Mouse (Mus musculus): ENCODE data around the gene Lalba.

Gene Lalba

DNA sequence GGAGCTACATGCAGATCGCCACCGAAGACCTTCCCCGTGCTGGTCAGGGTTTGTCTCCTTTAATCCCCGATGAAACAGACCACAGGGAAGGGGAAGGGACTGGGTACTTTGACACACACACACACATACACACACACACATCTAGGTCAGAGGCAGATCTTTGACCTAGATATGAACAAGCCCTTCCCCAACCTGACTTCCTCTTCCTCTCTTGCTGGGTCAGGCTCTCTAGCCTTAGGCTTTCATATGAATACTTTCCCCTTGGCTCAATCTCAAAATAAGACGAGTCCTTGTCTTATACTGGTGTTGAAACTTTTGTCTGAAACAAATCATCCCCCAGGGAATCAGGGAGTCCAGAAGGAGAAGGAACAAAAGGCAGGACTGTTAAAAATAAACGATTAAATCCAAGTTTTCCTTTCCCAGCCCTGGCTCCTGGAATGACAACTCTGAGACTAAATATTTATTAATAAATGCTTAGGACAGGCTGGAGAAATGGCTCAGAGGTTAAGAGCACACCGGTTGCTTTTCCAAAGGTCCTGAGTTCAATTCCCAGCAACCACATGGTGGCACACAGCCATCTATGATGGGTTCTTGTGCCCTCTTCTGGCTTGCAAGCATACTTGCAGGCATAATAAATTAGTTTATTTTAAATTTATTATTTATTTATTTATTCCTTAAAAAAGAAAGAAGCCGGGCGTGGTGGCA lies 23.9 kb upstream of the Lalba start:
- Histone ChIP-seq H3K27me3 (ENCODE audit: insufficient read depth, low read length) (0 out of 2 replicates have a peak, but pooled peaks cover 9% of the 10 kb centered on the region), H3K4me1 (replicated peaks; ENCODE audit: low read depth, low read length) (peaks cover 23% of the 10 kb centered on the region), H3K9me3 (ENCODE audit: low read length) (no peaks in the 10 kb centered on the region), H3K36me3 (ENCODE audit: insufficient read depth, low read length) (no peaks in the 10 kb centered on the region), H3K4me3 (replicated peaks; ENCODE audit: low read length) (no peak overlapping the region)
- 0 out of 2 replicates have a peak, but pooled peaks have one; percentile 6 for TF ChIP-seq CTCF (conservative IDR thresholded peaks at IDR 0.05; ENCODE audit: low read length)
- no peak for TF ChIP-seq POU5F1 (IDR thresholded peaks at IDR 0.05; ENCODE audit: borderline replicate concordance, low read length)

DNA sequence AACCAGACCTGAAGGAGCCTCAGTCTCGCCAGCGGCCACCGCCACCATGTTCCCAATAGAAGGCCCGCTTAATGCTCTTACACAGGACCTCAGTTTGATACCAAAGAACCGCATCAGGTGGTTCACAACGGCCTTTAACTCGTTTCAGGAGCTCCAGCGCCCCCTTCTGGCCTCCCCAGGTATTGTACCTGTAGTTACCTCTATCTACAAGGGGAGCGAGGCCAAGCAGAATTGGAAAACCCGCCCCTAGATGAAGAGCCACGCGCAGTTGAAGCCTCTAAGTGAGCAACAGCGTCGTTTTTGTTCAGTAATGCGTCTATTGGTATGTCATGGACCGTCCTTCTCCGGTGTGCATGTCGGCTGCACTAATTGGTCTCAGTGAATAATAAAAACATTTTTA lies 22.0 kb upstream of the Lalba start:
- Histone ChIP-seq H3K27me3 (ENCODE audit: insufficient read depth, low read length) (peaks cover 18% of the 10 kb centered on the region), H3K4me1 (replicated peaks; ENCODE audit: low read depth, low read length) (peaks cover 14% of the 10 kb centered on the region), H3K36me3 (ENCODE audit: insufficient read depth, low read length) (no peaks in the 10 kb centered on the region), H3K9me3 (ENCODE audit: low read length) (no peaks in the 10 kb centered on the region), H3K4me3 (replicated peaks; ENCODE audit: low read length) (no peak overlapping the region)
- peak; percentile 91 for TF ChIP-seq CTCF (conservative IDR thresholded peaks at IDR 0.05; ENCODE audit: low read length)
- no peak for TF ChIP-seq POU5F1 (IDR thresholded peaks at IDR 0.05; ENCODE audit: borderline replicate concordance, low read length)

DNA sequence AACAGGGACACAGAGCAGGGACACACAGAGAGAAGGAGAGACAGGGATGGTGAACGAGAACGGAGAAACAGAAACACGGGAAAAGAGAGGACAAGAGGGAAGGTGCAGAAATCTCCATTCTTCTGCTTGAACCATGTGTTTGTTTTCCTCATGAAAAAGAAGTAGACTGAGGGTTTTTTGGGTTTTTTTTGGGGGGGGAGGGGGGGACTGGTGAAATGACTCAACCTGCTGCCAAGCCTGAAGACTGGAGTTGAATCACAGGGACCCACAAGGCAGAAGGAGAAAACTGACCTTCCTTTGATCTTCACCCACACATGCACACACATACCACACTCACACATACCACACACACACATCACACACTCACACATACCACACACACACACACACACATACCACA lies 20.8 kb upstream of the Lalba start:
- peaks cover 22% of the 10 kb centered on the region for H3K27me3 ChIP-seq (ENCODE audit: insufficient read depth, low read length)
- TF ChIP-seq POU5F1 (IDR thresholded peaks at IDR 0.05; ENCODE audit: borderline replicate concordance, low read length): no peak
- TF ChIP-seq CTCF (conservative IDR thresholded peaks at IDR 0.05; ENCODE audit: low read length): no peak
- TF ChIP-seq NANOG (IDR thresholded peaks at IDR 0.05; ENCODE audit: borderline replicate concordance, low read length): no peak

DNA sequence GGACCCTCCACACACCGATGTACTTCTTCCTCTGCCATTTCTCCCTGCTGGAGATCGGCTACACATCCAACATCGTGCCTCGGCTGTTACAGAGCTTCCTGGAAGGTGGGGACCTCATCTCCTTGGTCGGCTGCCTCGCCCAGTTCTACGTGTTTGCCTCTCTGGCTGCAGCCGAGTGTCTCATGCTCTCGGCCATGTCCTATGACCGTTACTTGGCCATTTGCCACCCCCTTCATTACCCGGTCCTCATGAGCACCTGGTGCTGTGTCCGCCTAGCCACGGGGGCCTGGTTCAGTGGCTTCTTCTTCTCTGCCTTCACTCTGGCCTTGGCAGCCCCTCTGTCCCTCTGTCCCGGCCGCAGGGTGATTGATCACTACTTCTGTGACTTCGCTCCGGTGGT lies 15.1 kb upstream of the Lalba start:
- TF ChIP-seq NANOG (IDR thresholded peaks at IDR 0.05; ENCODE audit: borderline replicate concordance, low read length) (no peak), CTCF (conservative IDR thresholded peaks at IDR 0.05; ENCODE audit: low read length) (no peak), POU5F1 (IDR thresholded peaks at IDR 0.05; ENCODE audit: borderline replicate concordance, low read length) (no peak)
- Histone ChIP-seq H3K4me3 (replicated peaks; ENCODE audit: low read length) (peak overlapping the region; percentile 64), H3K36me3 (ENCODE audit: insufficient read depth, low read length) (no peaks in the 10 kb centered on the region), H3K9me3 (ENCODE audit: low read length) (no peaks in the 10 kb centered on the region), H3K27me3 (ENCODE audit: insufficient read depth, low read length) (peaks cover 31% of the 10 kb centered on the region), H3K4me1 (replicated peaks; ENCODE audit: low read depth, low read length) (peaks cover 12% of the 10 kb centered on the region)

More for the DNA sequence above, 20.8 kb upstream of the Lalba start:
- Histone ChIP-seq H3K36me3 (ENCODE audit: insufficient read depth, low read length) (no peaks in the 10 kb centered on the region), H3K4me3 (replicated peaks; ENCODE audit: low read length) (no peak overlapping the region), H3K9me3 (ENCODE audit: low read length) (no peaks in the 10 kb centered on the region), H3K4me1 (replicated peaks; ENCODE audit: low read depth, low read length) (peaks cover 15% of the 10 kb centered on the region)

DNA sequence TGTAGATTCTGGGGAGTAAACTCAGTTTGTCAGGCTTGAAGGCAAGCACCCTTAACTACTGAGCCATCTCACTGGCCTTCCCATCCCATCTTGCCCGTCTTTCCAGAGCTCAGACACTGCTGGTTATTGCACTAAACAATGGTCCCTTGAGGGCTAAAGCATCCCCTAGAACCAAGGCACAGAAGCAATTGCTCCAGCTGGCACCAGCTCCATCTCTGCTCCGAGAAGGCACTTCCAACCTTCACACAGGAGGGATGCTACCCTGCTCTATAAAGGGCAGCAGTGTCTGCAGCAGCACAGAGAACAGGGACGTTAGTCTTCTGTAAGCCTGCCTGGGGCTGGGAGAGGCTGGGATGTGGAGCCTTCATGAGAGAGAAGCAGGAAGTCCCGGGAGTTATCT lies 9.6 kb upstream of the Lalba start, which contains the start of gene Olfr279:
TSS of gene Olfr279 (plus strand) at position 301 of the 400 bp plus-strand sequence.
- Histone ChIP-seq H3K36me3 (ENCODE audit: insufficient read depth, low read length) (no peaks in the 10 kb centered on the region), H3K27me3 (ENCODE audit: insufficient read depth, low read length) (peaks cover 3% of the 10 kb centered on the region; the same call in 1 of the 2 replicates), H3K4me1 (replicated peaks; ENCODE audit: low read depth, low read length) (no peaks in the 10 kb centered on the region), H3K4me3 (replicated peaks; ENCODE audit: low read length) (no peak within 1 kb of the TSS), H3K9me3 (ENCODE audit: low read length) (peaks cover 15% of the 10 kb centered on the region)
- TF ChIP-seq NANOG (IDR thresholded peaks at IDR 0.05; ENCODE audit: borderline replicate concordance, low read length) (no peak), POU5F1 (IDR thresholded peaks at IDR 0.05; ENCODE audit: borderline replicate concordance, low read length) (no peak), CTCF (conservative IDR thresholded peaks at IDR 0.05; ENCODE audit: low read length) (no peak)

DNA sequence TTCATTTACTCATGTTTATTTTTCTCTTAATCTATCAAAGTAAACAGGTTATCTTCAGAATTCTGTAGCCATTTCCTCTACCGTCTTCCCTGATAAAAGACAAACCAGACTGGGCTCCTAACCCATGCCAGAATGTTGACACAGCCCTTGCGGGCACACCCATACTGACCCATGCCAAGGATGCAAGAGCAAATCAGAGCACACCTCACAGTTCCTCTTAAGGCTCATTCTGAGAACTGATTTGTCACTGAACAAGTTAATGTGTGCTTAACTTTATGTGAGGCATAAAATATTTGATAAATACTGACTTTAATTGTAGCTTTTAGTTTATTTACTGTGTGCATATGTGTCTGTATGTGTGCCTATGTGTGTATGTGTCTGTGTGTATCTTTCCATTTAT lies 8.8 kb upstream of the Lalba start:
- no peaks in the 10 kb centered on the region for H3K4me1 ChIP-seq (replicated peaks; ENCODE audit: low read depth, low read length)
- H3K36me3 ChIP-seq (ENCODE audit: insufficient read depth, low read length): no peaks in the 10 kb centered on the region
- no peak overlapping the region for H3K4me3 ChIP-seq (replicated peaks; ENCODE audit: low read length)
- peaks cover 2% of the 10 kb centered on the region; the same call in 1 of the 2 replicates for H3K27me3 ChIP-seq (ENCODE audit: insufficient read depth, low read length)
- TF ChIP-seq CTCF (conservative IDR thresholded peaks at IDR 0.05; ENCODE audit: low read length): no peak
- no peak for TF ChIP-seq NANOG (IDR thresholded peaks at IDR 0.05; ENCODE audit: borderline replicate concordance, low read length)
- H3K9me3 ChIP-seq (ENCODE audit: low read length): peaks cover 21% of the 10 kb centered on the region

DNA sequence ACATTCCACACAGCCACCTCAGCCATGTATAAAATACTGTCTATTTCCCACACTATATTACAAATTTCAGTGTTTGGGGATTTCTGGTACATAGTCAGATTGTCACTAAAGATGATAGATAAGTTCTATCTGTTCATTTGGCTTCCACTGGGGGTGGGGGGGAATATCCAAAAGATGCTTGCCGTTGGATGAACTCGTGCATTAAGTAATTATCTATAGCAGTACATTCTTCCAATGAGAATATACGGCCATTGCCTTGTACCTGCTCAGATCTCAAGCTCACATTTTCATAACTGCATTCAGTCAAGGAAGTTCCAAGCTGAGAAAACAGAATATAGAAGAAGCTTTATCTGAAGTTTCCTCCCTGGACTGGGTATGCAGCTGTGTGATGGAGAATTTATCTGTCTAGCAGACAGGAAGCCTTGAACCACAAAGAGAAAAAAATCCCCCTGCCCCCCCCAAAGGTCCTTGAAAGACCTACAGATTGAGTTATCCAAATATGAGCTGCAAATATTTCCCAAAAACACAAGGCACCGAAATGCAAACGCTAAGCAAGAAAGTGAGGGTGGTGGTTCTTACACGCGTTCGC lies 4.0 kb upstream of the Lalba start:
- Histone ChIP-seq H3K27me3 (ENCODE audit: insufficient read depth, low read length) (no peaks in the 10 kb centered on the region), H3K36me3 (ENCODE audit: insufficient read depth, low read length) (no peaks in the 10 kb centered on the region), H3K4me1 (replicated peaks; ENCODE audit: low read depth, low read length) (no peaks in the 10 kb centered on the region), H3K4me3 (replicated peaks; ENCODE audit: low read length) (no peak overlapping the region), H3K9me3 (ENCODE audit: low read length) (peaks cover 21% of the 10 kb centered on the region)
- no peak for TF ChIP-seq CTCF (conservative IDR thresholded peaks at IDR 0.05; ENCODE audit: low read length)
- no peak for TF ChIP-seq POU5F1 (IDR thresholded peaks at IDR 0.05; ENCODE audit: borderline replicate concordance, low read length)
- no peak for TF ChIP-seq NANOG (IDR thresholded peaks at IDR 0.05; ENCODE audit: borderline replicate concordance, low read length)

DNA sequence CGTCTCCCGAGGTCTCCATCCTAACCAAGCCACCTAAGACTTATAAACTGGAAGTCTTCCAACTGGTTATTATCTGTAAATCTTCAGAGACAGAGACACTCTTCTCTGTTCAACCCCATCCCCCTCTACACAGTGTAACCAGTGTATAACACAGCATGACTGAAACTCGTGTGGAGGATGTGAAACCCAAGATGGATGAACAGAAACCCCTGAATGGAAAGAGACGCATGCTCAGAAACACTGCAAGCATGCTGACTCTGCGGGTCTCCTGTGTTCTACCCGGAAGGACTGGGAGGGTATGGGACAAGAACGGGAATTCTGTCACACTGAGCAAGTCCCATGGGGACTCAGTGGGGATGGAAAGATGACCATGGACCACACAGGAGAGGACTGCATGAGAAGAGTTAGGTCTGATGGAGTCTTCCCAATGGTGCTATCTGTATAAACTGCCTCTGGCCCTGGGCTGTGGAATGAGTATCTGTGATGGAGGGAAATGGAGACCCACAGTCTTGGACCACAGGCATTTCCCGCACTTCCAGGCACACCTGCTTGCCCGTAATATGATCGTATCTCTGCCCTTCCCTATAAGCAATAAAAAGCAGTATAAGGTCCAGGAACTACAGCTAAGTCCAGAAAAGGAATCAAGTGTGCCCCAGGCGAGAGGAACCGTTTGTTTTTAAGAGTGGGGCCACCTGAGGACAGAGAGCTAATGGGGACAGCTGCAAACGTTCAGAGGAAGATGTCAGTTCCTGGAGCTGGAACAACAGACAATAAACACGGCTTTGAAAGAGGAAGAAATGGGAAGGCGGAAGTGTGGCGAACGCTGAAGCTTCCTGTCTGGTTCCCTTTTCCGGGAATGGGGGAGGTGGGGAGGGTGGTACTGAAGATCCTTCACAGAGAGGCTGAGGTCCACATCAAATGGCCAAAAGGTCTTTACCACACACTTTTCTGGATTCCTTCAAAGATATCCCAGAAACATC lies 1.7 kb upstream of the Lalba start:
- Histone ChIP-seq H3K4me1 (replicated peaks; ENCODE audit: low read depth, low read length) (peaks cover 9% of the 10 kb centered on the region; the same call in 1 of the 2 replicates), H3K9me3 (ENCODE audit: low read length) (peaks cover 21% of the 10 kb centered on the region), H3K36me3 (ENCODE audit: insufficient read depth, low read length) (no peaks in the 10 kb centered on the region), H3K27me3 (ENCODE audit: insufficient read depth, low read length) (no peaks in the 10 kb centered on the region), H3K4me3 (replicated peaks; ENCODE audit: low read length) (no peak overlapping the region)
- TF ChIP-seq NANOG (IDR thresholded peaks at IDR 0.05; ENCODE audit: borderline replicate concordance, low read length) (no peak), POU5F1 (IDR thresholded peaks at IDR 0.05; ENCODE audit: borderline replicate concordance, low read length) (no peak), CTCF (conservative IDR thresholded peaks at IDR 0.05; ENCODE audit: low read length) (no peak)

Data from E14TG2a.4 (cell line).